Mouse (Mus musculus) right cerebral cortex, adult 18-20 months (tissue): ENCODE results near the gene Cd27.
A peak's percentile ranks its signal among the peaks of the same experiment; 100 is the strongest.
"Not testable (repeated sequence)": the region's sequence is repeated elsewhere in the genome, so short reads cannot be mapped to it uniquely, and the experiment has no call there.

Experiments used
- DNase-seq: peaks from one replicate; pipeline ENCODE4 v3.0.0; 2022; ENCODE audit warnings: mixed read lengths

Gene Cd27

DNA sequence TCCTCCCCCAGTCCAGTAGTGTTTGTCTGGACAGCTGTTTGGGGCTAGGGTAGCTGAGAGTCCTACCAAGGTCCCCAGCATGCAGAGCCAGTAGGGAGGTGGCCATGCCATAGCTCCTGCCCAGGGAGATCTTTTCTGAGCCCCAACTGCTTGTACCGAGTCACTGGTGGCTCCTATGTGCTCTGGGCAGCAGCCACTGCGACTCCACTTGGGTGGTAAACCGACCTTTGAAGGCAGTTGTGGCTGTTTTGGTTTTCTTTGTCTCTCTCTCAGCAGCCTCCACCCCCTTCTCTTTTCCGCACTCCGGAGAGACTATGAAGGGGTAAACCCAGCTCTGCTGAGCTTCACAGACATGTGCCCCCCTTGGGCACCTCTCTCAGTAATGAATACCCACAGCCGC, at the start of gene Cd27:
Gene Cd27 (minus strand): TSS at position 229 of the 400 bp plus-strand sequence.
- no peak for DNase-seq

DNA sequence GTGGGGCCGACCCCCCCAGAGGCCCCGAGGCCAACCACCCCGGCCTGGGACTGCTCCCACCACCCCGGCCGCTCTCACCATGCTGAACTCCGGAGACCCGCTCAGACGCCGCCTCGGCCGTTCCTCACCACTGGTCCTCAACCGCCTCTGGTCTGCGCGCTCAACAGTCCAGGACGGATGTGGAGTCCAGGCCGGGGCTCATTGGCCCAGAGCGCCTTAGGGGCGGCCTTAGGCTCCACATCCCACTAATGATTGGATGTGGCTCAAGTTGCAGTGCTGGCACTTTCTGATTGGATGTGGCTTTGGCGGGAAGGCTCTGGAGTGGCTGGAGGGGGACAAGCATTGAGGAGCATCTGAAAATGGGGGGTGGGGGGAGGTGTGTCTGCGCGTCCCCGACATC, 49.1 kb upstream of the Cd27 start, which contains the start of gene Tuba3a:
Gene Tuba3a (minus strand): TSS at position 153 of the 400 bp plus-strand sequence.
- no peak for DNase-seq

DNA sequence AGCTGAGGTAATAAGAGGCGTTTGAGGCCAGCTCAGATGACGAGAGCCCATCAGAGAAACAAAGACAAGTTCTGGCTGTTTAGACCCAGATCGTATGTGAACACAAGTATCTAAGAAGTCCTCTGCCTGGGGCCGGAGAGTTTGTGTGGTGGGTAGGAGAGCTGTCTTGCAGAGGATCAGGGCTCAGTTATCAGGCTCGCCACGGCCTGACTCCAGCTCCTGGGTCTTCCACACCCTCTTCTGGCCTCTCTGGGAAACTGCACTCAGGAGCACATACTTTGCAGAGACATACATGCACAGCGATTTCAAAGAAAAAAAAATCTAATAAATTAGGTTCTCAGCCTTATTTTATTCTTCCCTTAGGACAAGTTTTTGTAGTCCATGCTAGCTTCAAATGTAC, 47.9 kb upstream of the Cd27 start:
- no peak for DNase-seq

DNA sequence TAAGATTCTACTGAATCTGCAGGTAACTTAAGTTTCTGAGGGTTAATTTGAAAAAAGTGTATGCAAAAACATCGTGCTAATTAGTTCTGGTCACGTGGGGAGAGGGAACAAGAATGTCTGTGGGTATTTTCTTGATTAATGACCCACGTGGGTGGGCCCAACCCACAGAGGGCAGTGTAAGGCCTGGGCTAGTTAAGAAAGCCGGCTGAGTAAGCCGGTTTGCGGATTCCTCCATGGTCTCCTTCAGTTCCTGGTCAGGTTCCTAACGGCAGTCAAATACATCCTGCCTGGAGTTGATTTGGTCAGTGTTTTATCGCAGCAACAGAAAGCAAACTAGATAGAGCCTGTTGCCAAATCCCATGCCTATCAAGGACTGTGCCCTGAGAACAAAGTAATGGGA, 47.4 kb upstream of the Cd27 start:
- DNase-seq, result no peak

DNA sequence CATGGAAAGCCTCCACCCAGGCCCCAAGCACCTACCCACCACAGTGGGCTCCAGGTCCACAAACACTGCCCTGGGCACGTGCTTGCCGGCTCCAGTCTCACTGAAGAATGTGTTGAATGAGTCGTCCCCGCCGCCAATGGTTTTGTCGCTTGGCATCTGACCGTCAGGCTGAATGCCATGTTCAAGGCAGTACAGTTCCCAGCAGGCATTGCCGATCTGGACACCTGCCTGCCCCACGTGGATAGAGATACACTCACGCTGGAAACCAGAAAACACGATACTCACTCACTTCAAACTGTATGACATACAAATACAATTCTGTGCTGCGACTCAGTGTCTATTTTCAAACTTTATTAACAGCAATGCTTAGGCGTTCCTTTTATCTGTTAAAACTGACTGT, 45.9 kb upstream of the Cd27 start:
- DNase-seq, result not testable (repeated sequence)

DNA sequence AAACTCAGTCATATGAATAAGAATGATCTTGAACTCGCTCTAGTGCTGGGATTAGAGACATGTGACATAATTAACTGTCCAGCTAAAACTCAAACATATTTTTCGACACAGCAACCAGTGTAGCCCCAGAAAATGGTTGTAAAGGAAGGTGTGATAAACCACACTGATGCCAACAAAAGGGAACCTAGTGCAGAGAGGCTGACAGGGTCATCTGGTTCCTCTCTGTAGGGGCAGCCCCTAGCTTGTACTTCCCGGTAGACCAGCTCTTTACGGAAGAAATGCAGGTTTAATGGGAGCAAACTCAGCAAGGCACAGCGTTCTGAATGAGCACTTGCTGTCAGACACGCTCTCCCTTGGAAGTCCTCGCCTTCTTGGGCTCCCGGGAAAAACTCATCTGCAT, 42.9 kb upstream of the Cd27 start:
- DNase-seq, result no peak

DNA sequence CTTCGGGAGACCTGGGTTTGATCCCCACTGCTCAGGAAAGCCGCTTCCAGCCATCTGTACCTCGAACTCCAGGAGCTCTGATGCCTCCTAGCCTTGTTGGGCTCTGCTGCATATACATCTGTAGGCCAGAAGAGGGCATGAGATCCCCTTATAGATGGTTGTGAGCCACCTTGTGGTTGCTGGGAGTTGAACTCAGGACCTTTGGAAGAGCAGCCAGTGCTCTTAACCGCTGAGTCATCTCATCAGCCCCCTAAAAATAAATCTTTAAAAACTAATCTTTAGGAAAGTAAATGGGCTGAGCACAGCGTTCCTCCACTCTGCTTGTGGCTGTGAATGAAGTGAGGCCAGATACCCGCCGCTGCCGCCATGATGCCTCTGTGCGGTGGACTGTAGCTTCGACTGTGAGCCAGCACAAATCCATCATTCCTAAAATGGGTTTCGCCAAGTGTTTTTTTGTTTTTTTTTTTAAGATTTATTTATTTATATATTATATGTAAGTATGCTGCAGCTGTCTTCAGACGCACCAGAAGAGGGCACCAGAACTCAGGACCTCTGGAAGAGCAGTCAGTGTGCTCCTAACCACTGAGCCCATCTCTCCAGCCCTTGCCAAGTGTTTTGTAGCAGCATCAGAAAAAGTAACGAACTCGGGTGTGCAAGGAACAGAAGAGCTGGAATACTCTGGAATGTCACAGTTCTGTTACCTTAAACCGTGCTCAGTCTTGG, 38.2 kb upstream of the Cd27 start:
- peak; percentile 25 for DNase-seq

DNA sequence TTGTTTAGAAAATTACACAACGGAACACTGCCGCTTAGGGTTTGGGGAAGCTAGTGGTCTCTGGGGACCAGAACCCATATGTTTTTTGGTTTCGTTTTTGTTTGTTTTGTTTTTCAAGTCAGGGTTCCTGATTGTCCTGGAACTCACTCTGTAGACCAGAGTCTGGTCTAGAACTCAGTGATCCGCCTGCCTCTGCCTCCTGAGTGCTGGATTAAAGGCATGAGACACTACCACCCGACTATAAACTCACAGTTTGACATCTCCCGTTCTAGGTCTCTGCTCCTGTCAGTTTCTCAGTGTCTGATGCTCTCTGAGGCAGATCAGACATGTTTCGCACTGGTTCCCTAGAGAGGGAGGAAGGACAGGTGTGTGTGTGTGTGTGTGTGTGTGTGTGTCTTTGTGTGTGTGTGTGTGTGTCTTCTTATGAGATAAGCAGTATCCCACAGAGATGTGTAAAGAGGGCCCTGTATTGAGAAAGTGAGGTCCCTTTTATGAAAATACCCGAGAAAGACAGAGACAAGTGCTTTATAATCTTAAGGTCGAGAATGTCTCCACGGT, 35.5 kb upstream of the Cd27 start:
- DNase-seq, result no peak

DNA sequence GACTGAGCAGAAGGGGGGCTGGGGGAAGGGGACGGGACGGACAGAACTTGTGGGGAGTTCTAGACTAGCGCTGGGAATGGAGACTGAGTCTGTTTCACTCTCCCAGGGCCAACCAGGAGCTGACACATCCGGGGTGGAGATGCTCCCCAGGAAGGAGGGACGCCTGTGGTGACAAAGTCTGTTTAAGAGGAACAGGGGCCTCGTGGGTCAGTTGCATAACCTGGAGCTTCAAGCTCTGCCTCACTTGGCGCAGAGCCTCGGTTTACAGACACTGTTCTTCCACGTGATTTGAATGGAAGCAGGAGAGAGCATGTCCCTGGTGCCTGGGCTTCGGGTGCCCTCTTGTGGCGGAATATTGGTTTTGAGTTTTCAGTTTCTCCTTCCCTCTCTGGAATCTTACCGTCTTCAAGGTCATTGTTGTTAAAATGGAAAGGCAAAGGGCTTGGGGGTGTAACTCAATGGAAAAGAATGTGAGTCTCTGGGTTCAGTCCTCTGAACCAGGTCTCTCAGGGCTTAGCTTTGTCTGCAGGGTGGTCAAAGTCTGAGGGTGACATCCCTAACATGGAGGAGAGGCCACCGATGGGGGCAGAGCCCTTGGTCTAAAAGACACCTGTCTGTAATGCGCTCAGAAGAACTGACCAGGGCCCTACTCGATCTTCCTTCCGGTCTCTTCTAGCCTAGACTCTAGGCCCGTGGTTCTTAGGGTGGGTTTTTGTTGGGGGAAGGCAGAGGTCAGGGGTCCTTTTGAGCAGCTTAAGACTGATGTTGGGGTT, 34.8 kb upstream of the Cd27 start:
- peak; percentile 93 for DNase-seq

DNA sequence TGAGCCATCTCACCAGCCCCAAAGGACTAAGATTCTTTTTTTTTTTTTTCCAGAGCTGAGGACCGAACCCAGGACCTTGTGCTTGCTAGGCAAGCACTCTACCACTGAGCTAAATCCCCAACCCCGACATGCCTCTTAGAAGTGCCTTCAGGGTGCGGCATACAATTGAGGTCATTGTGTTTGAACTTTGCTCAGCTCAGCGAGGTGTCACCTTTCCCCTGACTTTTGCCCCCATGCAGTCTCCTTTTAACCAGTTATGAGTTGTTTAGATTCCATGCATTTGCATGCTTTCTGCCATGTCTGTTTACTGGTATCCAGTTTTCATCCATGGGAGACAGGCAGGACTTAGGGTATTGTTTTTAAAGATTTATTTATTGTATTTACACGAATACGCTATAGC, 32.0 kb upstream of the Cd27 start:
- no peak for DNase-seq

DNA sequence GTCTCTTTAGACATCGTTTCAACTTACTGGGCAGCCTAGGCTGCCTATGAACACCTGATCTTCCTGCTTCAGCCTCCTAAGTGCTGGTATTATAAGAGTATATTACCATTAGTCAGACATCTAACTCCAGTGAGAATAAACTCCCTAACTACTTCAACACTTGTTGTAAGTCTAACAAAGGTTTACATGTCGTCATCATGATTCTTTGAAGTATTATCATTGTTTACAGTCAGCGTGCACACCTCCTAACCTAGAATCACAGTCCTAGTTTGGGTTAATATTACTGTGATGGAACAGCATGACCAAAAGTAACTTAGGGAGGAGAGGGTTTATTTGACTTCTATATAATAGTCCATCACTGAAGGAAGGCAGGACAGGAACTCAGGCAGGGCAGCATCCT, 30.7 kb upstream of the Cd27 start:
- no peak for DNase-seq

DNA sequence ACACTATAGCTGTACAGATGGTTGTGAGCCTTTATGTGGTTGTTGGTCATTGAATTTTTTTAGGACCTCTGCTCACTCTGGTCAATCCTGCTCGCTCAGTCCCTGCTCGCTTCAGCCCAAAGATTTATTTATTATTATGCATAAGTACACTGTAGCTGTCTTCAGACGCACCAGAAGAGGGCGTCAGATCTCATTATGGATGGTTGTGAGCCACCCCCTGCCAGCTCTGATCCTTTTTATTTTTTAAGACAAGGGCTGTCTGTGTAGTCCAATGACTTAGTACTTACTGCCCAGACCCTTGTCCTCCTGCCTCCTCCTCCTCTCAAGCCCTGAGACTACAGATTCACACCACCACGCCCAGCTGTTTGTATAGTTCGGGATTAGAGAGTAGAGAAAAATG, 29.8 kb upstream of the Cd27 start:
- DNase-seq, result not testable (repeated sequence)

DNA sequence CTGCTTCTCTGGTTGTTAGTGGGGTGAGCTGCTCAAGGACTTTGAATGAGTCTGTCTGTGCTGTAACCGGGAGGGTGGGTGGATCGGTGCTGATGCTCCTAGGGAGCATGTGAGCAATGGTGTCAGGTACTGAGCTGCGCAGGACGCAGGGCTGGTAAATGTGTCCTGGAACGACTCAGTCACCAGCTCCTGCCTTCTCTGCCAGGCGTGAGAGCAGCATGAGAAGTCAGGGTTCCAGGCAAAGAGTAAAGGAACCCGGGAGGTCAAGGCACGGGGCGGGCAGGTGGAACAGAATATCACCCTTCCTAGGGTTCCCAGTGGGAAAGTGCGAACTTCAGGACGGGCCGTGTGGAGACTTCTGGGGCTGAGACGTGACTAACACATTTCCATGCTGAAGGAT, 29.3 kb upstream of the Cd27 start:
- DNase-seq, result no peak

DNA sequence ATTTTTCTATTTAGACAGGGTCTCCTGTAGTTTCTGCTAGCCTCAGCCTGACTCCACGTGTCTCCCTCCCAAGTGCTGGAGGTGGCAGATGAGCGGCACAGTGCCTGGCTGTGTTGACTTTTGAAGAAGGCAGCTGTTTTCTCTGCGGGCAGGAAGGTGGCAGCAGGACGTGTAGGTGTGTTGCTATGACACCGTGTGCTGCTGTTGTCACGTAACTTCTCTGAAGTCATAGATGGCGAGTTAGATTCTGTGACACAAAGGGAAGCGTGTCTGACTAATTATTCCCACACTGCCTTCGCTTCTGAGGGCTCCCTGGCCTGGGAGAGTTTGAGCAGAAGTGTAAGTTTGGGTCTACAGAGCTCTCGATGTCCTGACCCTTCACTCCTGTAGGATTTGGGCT, 28.4 kb upstream of the Cd27 start:
- DNase-seq, result peak; percentile 75

DNA sequence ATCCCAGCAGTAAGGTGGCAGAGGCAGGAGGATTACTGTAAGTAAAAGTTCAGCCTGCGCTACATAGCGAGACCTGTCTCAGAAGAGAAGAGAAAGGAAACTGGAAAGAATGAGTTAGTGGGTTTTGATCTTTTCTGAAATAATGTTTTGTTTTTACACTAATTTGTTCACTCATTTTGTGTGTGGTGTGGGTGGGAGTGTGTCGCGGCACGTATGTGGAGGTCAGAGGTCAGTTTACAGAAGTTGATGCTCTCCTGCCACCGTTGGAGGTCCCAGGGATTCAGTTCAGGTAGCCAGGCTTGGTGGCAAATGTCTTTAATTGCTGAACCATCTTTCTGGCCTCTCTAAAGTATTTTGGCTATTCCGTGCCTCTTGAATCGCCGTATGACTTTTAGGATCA, 27.4 kb upstream of the Cd27 start:
- DNase-seq, result no peak

DNA sequence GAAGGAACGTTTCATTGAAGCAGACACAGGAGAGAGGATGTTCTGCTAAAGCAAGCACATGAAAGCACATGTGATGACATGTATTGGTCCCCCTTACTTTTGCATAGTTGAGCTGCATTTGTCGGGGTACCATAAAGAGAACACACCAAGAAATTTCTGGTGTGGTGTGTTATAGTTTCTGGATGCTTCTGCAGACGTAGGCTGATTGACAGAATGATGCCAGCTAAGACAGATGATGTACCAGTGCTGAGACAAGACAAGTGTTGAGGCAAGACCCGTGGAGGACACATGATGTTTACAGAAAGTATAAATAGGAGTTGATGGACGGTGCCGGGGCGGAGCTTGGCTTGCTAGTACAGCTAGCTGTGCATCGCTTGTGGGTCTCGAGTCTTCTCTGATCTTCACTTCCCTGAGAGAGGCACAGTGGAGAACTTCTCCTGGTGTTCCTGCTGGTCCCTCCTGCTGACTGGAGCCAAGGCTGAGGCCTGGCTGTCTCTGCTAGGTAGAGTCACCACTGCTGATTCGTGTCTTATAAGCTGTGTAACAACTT, 23.3 kb upstream of the Cd27 start:
- DNase-seq, result no peak

DNA sequence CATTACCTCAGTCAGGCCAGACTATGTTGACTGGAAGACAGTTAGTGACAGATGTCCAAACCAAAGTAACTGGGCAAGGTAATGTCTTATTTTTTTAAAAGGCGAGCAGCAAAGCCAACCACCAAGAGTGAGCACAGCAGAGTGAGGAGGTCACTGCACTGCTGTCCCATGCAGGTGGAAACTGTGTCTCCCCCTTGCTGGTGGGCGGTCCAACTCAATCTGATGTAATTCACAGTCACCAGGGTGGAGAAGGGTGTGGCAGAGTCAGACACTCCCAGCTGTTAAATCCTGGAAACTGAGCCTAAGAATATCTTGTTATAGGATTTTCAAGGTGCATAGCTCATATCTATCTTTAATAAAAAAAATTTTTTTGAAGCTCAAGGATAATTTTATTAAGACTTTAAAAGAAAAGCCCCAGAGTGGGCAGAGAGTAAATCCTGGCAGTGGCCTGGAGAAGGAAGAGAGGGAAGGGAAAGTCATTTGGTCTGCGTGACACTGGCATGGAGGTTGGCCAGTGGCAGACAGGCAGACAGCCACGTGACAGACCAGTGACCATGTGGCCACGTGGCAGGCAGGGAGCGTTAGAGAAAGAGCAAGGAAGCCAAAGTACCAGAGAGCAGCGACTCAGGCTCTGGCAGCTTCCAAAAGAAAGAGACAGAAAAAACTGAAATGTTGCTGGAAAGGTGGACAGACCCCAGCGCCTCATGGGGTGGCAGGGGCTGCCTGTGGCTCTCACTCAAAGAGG, 19.6 kb upstream of the Cd27 start:
- no peak for DNase-seq

DNA sequence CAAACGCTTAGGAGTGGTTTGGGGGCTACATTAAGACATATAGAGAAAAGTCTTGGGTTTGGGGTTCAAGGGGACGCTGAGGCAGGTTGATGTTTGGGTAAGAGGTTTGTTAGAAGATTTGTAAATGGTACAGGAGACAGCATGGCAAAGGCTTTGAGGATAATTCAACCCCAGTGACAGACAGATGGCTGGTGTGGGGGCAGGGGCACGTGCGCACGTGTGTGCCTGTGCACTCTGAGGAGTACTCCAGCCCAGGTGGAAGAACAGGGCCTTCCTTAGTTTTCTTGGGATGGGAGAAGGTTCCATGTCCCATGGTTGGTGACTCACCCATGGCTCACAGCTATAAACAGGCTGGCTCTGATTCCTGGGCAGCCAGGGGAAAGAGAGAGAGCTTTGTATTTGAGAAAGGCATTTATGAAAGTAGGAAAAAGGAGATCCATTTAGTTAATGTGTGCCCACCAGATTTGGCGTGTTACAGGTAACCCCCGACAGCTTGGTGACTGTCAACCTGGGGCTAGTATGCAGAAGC, 18.8 kb upstream of the Cd27 start:
- no peak for DNase-seq

DNA sequence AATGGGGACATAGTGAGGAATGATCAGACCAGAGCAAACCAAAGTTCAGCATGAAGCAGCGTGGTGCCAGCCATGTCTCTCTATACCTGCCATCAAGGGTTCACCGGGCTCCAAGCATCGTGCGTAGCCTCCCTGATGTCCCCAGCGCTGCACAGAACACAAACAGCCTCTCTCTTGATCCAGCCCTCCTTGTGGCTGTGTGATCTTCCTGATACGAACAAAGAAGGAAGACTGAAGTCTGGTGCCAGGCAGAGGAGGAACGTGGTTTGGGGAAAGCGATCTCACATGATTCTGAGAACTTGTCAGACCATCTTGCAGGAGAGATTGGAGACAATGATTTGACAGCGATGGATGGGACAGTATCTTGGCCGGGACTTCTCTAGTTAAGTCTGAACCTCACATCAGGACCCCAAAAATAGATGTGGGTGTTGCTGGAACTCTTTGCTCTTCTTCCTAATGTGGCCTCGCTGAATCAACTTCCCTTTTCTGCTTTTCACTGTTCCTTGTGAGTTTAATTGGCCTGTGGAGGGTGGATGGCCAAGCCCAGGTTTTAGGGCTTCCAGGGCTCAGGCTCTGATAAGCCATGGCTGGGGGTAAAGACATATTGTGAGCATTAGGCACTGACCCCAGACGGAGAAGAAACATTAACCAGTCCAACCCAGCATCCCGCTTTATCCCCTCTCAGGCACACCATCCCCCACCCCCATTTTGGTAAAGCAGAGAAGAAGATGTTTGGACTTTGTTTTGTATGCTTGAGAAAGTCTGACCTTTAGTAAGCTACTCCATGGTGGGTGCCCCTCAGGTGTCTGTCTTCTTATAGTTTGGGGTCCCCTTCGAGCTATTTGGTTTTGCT, 17.3 kb upstream of the Cd27 start:
- DNase-seq, result no peak

DNA sequence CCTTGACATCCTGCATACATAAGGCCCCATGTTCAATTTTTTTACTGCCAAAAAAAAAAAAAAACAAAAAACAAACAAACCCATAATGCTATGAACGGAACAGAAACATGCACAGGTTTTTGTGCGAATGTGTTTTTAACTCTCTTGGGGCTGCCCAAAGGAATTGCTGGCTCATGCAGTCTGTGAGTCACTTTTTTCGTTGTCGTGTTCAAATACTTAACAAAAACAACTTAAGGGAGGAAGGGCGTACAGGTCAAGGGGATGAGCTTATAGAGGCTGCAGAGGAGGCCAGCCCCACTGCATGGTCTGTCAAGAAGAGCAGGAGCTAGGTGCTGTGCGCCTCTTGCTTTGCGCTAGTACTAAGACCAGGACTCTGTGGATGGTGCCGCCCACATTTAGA, 15.9 kb upstream of the Cd27 start:
- DNase-seq, result no peak

DNA sequence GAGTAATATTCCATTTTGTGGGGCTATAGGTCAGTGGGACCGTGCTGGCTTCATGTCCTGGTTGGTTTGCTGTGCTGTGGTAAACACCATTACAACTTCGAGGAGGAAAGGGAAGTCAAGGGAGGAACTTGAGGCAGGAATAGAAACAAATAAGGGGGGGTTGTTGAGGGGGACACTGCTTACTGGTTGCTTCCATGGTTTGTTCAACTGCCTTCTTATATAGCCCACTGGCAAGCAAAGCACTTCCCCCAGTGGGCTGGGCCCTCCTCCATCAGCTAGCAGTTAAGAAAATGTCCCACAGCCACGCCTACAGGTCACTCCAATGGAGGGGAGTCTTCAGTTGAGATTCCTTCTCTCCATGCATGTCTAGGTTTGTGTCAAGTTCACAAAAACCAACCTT, 15.5 kb upstream of the Cd27 start:
- DNase-seq, result no peak

DNA sequence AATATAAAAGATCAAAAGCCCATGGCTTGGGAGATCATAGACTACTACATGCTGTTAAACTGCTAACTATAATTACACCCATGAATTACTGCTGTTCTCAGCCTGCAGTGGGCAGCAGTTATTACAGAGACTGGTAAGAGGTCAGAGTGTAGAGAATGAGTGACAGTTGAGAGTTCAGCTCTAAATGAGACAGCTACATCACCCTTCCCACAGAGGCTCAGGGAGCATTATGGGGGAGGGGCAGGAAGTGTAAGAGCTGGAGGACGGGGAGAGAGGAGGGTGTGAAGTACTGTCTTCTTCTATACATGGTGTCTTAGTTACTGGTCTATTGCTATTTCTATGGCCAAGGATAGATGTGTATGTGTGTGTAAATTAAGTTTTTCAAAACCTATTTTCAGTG, 7.7 kb upstream of the Cd27 start:
- DNase-seq, result no peak
